Mouse (Mus musculus) gastrocnemius, postnatal 14 days (tissue): ENCODE results near the gene Coro1c. TPM values are rescaled to one million over a fixed set of nuclear protein-coding genes. Genes with fewer than 3 reads are reported as not detected.

Experiments
- total RNA-seq, 2 experiments: library from RNA; stranded (reverse); gene quantifications; 2 replicates each; pipeline ENCODE4 v1.2.3; 2021

The Coro1c gene
- total RNA-seq, 2 experiments from 2014 or later: 24.0 to 28.7 TPM

Other genes starting within 250 kb of the Coro1c start
- gene 1700069L16Rik, start 184.0 kb downstream of the Coro1c start, total RNA-seq: not detected
- 1 to 10 TPM; 4.9 TPM for gene Ficd, start 173.0 kb downstream of the Coro1c start, total RNA-seq
- 1 to 10 TPM; 6.5 to 6.9 TPM for gene Sart3, start 136.2 kb downstream of the Coro1c start, total RNA-seq
- 100 to 1,000 TPM in 1 of 2 experiments, 10 to 100 TPM in 1; 92.5 to 102 TPM for gene Iscu, start 136.0 kb downstream of the Coro1c start, total RNA-seq
- gene Tmem119, start 108.2 kb downstream of the Coro1c start, total RNA-seq: 10 to 100 TPM in 1 of 2 experiments, 1 to 10 TPM in 1; 5.8 to 11.2 TPM
- gene Selplg, start 76.1 kb downstream of the Coro1c start, total RNA-seq: 1 to 10 TPM; 1.1 TPM
- gene Ssh1, start 85.1 kb upstream of the Coro1c start, total RNA-seq: 1 to 10 TPM; 5.6 to 8.9 TPM
- gene Dao, start 94.9 kb upstream of the Coro1c start, total RNA-seq: not detected
- gene Usp30, start 156.7 kb upstream of the Coro1c start, total RNA-seq: 1 to 10 TPM; 7.2 to 7.8 TPM
- not detected for gene Svop, start 182.8 kb upstream of the Coro1c start, total RNA-seq
- gene Alkbh2, start 219.5 kb upstream of the Coro1c start, total RNA-seq: 1 to 10 TPM; 1.1 to 1.5 TPM
- 1 to 10 TPM; 6.5 to 7.2 TPM for gene Ung, start 221.6 kb upstream of the Coro1c start, total RNA-seq
- 10 to 100 TPM; 66.4 to 98.1 TPM for gene Acacb, start 237.8 kb upstream of the Coro1c start, total RNA-seq